Mouse (Mus musculus) embryonic fibroblast, embryonic 13.5 days (primary cell): Measurements from ENCODE around the gene Zfp36l1.

Source experiments
- CTCF ChIP-seq: IDR thresholded peaks from 2 replicates; pipeline ENCODE4 v1.5.1; 2011; ENCODE audit warnings: mild to moderate bottlenecking, control low read depth, low read length, moderate library complexity, borderline replicate concordance; ENCODE audit not compliant: insufficient read depth
- POLR2A ChIP-seq: IDR thresholded peaks from 2 replicates; pipeline ENCODE4 v1.6.1; 2011; ENCODE audit warnings: low read depth, mild to moderate bottlenecking, control low read depth, low read length, moderate library complexity

DNA sequence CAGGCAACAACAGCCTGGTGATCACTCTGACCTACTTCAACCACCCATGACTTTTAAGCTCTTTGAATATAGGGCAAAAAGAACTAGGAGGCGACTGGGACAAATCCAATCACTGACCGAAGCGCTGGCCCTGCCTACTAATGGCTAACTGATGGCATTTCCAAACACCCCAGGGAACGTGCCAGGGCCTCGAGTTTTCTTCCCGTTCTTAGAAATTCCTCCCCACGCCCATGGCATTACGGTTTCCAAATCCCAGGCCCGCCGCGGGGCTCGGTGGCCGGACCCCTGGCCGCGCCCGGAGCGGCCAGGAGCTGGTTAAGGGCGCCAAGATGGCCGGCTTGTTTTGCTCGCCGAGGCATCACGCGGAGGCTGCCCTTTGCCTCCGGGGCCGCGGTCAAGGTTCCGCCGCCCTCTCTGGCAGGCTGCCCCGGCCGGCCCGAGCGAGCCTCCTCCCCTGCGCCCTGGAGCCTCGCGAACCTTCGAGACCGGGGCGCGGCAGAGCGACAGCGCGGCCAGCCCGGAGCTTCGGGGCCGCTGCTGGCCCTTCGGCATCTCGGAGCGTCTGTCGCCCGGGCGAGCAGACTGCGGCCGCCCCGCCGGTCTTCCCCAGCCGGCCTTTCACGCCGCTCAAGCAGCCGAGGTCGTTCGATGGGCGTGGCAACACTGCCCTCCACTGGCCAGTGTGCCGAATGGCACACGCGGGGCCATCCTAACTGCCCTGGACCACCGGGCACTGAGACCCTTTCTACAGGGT lies 19.6 kb upstream of the Zfp36l1 start:
- peak; percentile 36 for TF ChIP-seq POLR2A
- peak; percentile 96 for TF ChIP-seq CTCF
